Mouse (Mus musculus) gastrocnemius, adult 2 months (tissue): ENCODE measurements around the gene Erp27. TPM values are rescaled to one million over a fixed set of nuclear protein-coding genes. Genes with fewer than 3 reads are reported as not detected.
"Not testable (repeated sequence)": the region's sequence is repeated elsewhere in the genome, so short reads cannot be mapped to it uniquely, and the experiment has no call there.

Experiments
- DNase-seq: peaks from one replicate; pipeline ENCODE4 v3.0.0; 2022
- H3K27ac ChIP-seq: fragments of 200-600 bp; 2 replicates; pipeline ENCODE4 v1.8.1; 2022; ENCODE audit warnings: mild to moderate bottlenecking
- H3K4me3 ChIP-seq: fragments of 200-600 bp; 2 replicates; pipeline ENCODE4 v1.8.1; 2022; ENCODE audit warnings: mild to moderate bottlenecking, moderate library complexity
- CTCF ChIP-seq: fragments of 200-600 bp; IDR thresholded peaks from 2 replicates; pipeline ENCODE4 v1.8.1; 2022; ENCODE audit warnings: antibody characterized with exemption, mild to moderate bottlenecking, moderate library complexity
- intact Hi-C: fragments of 180-260 bp; cut with DNase I; formaldehyde crosslinking; loops from one replicate; pipeline ENCODE4 v1.15.1; 2025
- long read RNA-seq, 2 experiments: library from polyadenylated mRNA; stranded (forward); transcript quantifications; one replicate each; pipeline ENCODE4 v2.0.0; 2021
- total RNA-seq, 2 experiments: library from RNA; stranded (reverse); gene quantifications; 2 replicates each; pipeline ENCODE4 v1.2.3; 2021

Erp27 gene
- total RNA-seq, result under 1 TPM in 1 of 2 experiments, not detected in 1; 0.20 TPM
- long read RNA-seq, experiment 1, result 0 reads
- long read RNA-seq, experiment 2, result 0 reads

- no peak for TF ChIP-seq CTCF
- Histone ChIP-seq H3K4me3 (no peak within 1 kb of the TSS), H3K27ac (no peak within 1 kb of the TSS)
- intact Hi-C loops, result no loop called here
- no peak for DNase-seq
These were observed at the start of gene Erp27 for GRCm38 (mm10) chr6:136922080-136922479. TSS of gene Erp27 (minus strand) at chr6:136922180.

- H3K27ac ChIP-seq, result 0 out of 2 replicates have a peak overlapping the region, but pooled peaks have one; percentile 28
- intact Hi-C loops, result loop anchor here (5.0 kb wide), 1 partner anchor 107 kb away; no protein-coding TSS in a partner anchor
These were observed 46.9 kb upstream of the Erp27 start for GRCm38 (mm10) chr6:136968877-136969276.

GRCm38 (mm10) chr6:136967466-136967865 is 45.5 kb upstream of the Erp27 start:
- no peak for TF ChIP-seq CTCF
- DNase-seq, result no peak
- Histone ChIP-seq H3K27ac (no peak overlapping the region), H3K4me3 (no peak overlapping the region)
- intact Hi-C loops, result loop anchor here (5.0 kb wide), 1 partner anchor 105 kb away; no protein-coding TSS in a partner anchor

More at GRCm38 (mm10) chr6:136968877-136969276, 46.9 kb upstream of the Erp27 start:
- TF ChIP-seq CTCF, result peak; percentile 62
- not testable (repeated sequence) for DNase-seq, H3K4me3 ChIP-seq

GRCm38 (mm10) chr6:136965912-136966311 is 43.9 kb upstream of the Erp27 start:
- no peak for DNase-seq
- no peak overlapping the region for H3K27ac ChIP-seq
- intact Hi-C loops, result loop anchor here (5.0 kb wide), 1 partner anchor 104 kb away; no protein-coding TSS in a partner anchor
- no peak for TF ChIP-seq CTCF
- H3K4me3 ChIP-seq, result no peak overlapping the region

- Histone ChIP-seq H3K27ac (no peak overlapping the region), H3K4me3 (no peak overlapping the region)
- no peak for DNase-seq
- intact Hi-C loops, result loop anchor here (5.0 kb wide), 1 partner anchor 103 kb away; no protein-coding TSS in a partner anchor
- no peak for TF ChIP-seq CTCF
These were observed 42.9 kb upstream of the Erp27 start for GRCm38 (mm10) chr6:136964609-136965510.

- intact Hi-C loops, result no loop called here
- no peak overlapping the region for H3K27ac ChIP-seq
- no peak for DNase-seq
These were observed 41.0 kb upstream of the Erp27 start for GRCm38 (mm10) chr6:136962957-136963356.

GRCm38 (mm10) chr6:136959131-136959530 is 37.2 kb upstream of the Erp27 start:
- DNase-seq, result no peak
- Histone ChIP-seq H3K4me3 (no peak overlapping the region), H3K27ac (no peak overlapping the region)
- intact Hi-C loops, result no loop called here
- no peak for TF ChIP-seq CTCF

More at GRCm38 (mm10) chr6:136962957-136963356, 41.0 kb upstream of the Erp27 start:
- no peak for TF ChIP-seq CTCF
- no peak overlapping the region for H3K4me3 ChIP-seq

- TF ChIP-seq CTCF, result no peak
- no peak for DNase-seq
These were observed 35.1 kb upstream of the Erp27 start for GRCm38 (mm10) chr6:136957062-136957461.

GRCm38 (mm10) chr6:136955240-136955639 is 33.3 kb upstream of the Erp27 start:
- Histone ChIP-seq H3K4me3 (no peak overlapping the region), H3K27ac (no peak overlapping the region)
- intact Hi-C loops, result no loop called here
- no peak for TF ChIP-seq CTCF
- DNase-seq, result no peak

More at GRCm38 (mm10) chr6:136957062-136957461, 35.1 kb upstream of the Erp27 start:
- H3K27ac ChIP-seq, result no peak overlapping the region
- no peak overlapping the region for H3K4me3 ChIP-seq
- intact Hi-C loops, result no loop called here

- no peak for DNase-seq
- H3K4me3 ChIP-seq, result no peak overlapping the region
- H3K27ac ChIP-seq, result no peak overlapping the region
- intact Hi-C loops, result no loop called here
- TF ChIP-seq CTCF, result no peak
These were observed 32.7 kb upstream of the Erp27 start for GRCm38 (mm10) chr6:136954715-136955114.

- Histone ChIP-seq H3K4me3 (no peak overlapping the region), H3K27ac (no peak overlapping the region)
- DNase-seq, result no peak
- TF ChIP-seq CTCF, result no peak
- intact Hi-C loops, result no loop called here
These were observed 32.2 kb upstream of the Erp27 start for GRCm38 (mm10) chr6:136954192-136954591.

- intact Hi-C loops, result no loop called here
- DNase-seq, result no peak
- TF ChIP-seq CTCF, result no peak
- Histone ChIP-seq H3K27ac (no peak overlapping the region), H3K4me3 (no peak overlapping the region)
These were observed 30.9 kb upstream of the Erp27 start for GRCm38 (mm10) chr6:136952930-136953329.

GRCm38 (mm10) chr6:136950171-136950570 is 28.2 kb upstream of the Erp27 start:
- no peak overlapping the region for H3K27ac ChIP-seq
- no peak overlapping the region for H3K4me3 ChIP-seq
- no peak for DNase-seq
- intact Hi-C loops, result no loop called here
- TF ChIP-seq CTCF, result no peak
